Mouse (Mus musculus) neural tube, embryonic 12.5 days (tissue): ENCODE data around the gene Eef2. TPM values are rescaled to one million over a fixed set of nuclear protein-coding genes. Genes with fewer than 3 reads are reported as not detected.
"Not testable (repeated sequence)": the region's sequence is repeated elsewhere in the genome, so short reads cannot be mapped to it uniquely, and the experiment has no call there.

Experiments used
- ATAC-seq: fragments of 200-750 bp; cut with Nextera tagmentation; 2 replicates; pipeline ENCODE4 v1.8.0; 2017; ENCODE audit warnings: low read depth, mild to moderate bottlenecking, moderate TSS enrichment, moderate library complexity; ENCODE audit not compliant: low FRiP score
- H3K27ac ChIP-seq: fragments of 300-500 bp; sonication (generic); 2 replicates; pipeline ENCODE4 v1.5.1; 2016
- H3K27me3 ChIP-seq: fragments of 300-500 bp; sonication (generic); replicated peaks from 2 replicates; pipeline ENCODE4 v1.6.1; 2016; ENCODE audit warnings: mild to moderate bottlenecking
- H3K36me3 ChIP-seq: fragments of 300-500 bp; sonication (generic); 2 replicates; pipeline ENCODE4 v1.6.1; 2016; ENCODE audit warnings: mild to moderate bottlenecking
- H3K4me1 ChIP-seq: fragments of 300-500 bp; sonication (generic); 2 replicates; pipeline ENCODE4 v1.6.1; 2016
- H3K4me2 ChIP-seq: fragments of 300-500 bp; sonication (generic); replicated peaks from 2 replicates; pipeline ENCODE4 v1.6.1; 2016; ENCODE audit warnings: mild to moderate bottlenecking
- H3K4me3 ChIP-seq: fragments of 300-500 bp; sonication (generic); 2 replicates; pipeline ENCODE4 v1.5.1; 2016
- H3K9ac ChIP-seq: fragments of 300-500 bp; sonication (generic); 2 replicates; pipeline ENCODE4 v1.6.1; 2016; ENCODE audit warnings: mild to moderate bottlenecking
- H3K9me3 ChIP-seq: fragments of 300-500 bp; sonication (generic); 2 replicates; pipeline ENCODE4 v1.6.1; 2016; ENCODE audit warnings: mild to moderate bottlenecking
- WGBS: fragments of 180-500 bp; shearing (Covaris S2); methylation state at CpG from one replicate; pipeline ENCODE4 v1.1.7; 2016; 5-methylcytosine and 5-hydroxymethylcytosine counted together
- polyA plus RNA-seq: library from polyadenylated mRNA; unstranded; fragments of >200 nt; fragmentation: Nextera tagmentation; extraction: Ambion mirVana; gene quantifications from 2 replicates; pipeline ENCODE4 v1.2.1, GENCODE M21; 2016

The Eef2 gene
- polyA plus RNA-seq, 1 experiment from 2014 or later: 515 TPM

GRCm38 (mm10) chr10:81198990-81199389 lies 22.6 kb downstream of the Eef2 start:
- no peak overlapping the region for H3K9ac ChIP-seq
- no peak overlapping the region for H3K4me3 ChIP-seq
- H3K36me3 ChIP-seq: no peaks in the 10 kb centered on the region
- no peak overlapping the region for H3K4me2 ChIP-seq
- 85% methylated on average over 6 of the region's 6 CpGs for WGBS
- H3K4me1 ChIP-seq: peaks cover 2% of the 10 kb centered on the region; the same call in 1 of the 2 replicates
- no peak overlapping the region for H3K27ac ChIP-seq
- H3K9me3 ChIP-seq: no peaks in the 10 kb centered on the region
- no peak for ATAC-seq
- peaks cover 39% of the 10 kb centered on the region for H3K27me3 ChIP-seq

GRCm38 (mm10) chr10:81200141-81200540 lies 23.7 kb downstream of the Eef2 start:
- H3K27ac ChIP-seq: no peak overlapping the region
- H3K4me1 ChIP-seq: no peaks in the 10 kb centered on the region
- H3K9me3 ChIP-seq: no peaks in the 10 kb centered on the region
- 85% methylated on average over 13 of the region's 13 CpGs for WGBS
- H3K4me3 ChIP-seq: no peak overlapping the region
- peaks cover 28% of the 10 kb centered on the region for H3K27me3 ChIP-seq
- H3K9ac ChIP-seq: no peak overlapping the region
- H3K36me3 ChIP-seq: peaks cover 3% of the 10 kb centered on the region; the same call in 1 of the 2 replicates
- no peak overlapping the region for H3K4me2 ChIP-seq
- ATAC-seq: no peak

GRCm38 (mm10) chr10:81200605-81201287 lies 24.3 kb downstream of the Eef2 start:
- Histone ChIP-seq H3K9ac (no peak overlapping the region), H3K9me3 (no peaks in the 10 kb centered on the region), H3K36me3 (peaks cover 5% of the 10 kb centered on the region; the same call in 1 of the 2 replicates), H3K4me2 (no peak overlapping the region), H3K27me3 (peaks cover 22% of the 10 kb centered on the region), H3K4me1 (no peaks in the 10 kb centered on the region), H3K27ac (no peak overlapping the region), H3K4me3 (no peak overlapping the region)
- ATAC-seq: no peak
- 78% methylated on average over 20 of the region's 20 CpGs for WGBS

GRCm38 (mm10) chr10:81201807-81202758 lies 25.7 kb downstream of the Eef2 start, which contains the start of gene Nmrk2:
TSS of gene Nmrk2 (minus strand) at chr10:81202051.
- WGBS: 60% methylated on average over 13 of the region's 13 CpGs
- no peak for ATAC-seq
- H3K27ac ChIP-seq: no peak within 1 kb of the TSS
- H3K9ac ChIP-seq: no peak within 1 kb of the TSS
- peaks cover 9% of the 10 kb centered on the region; the same call in 1 of the 2 replicates for H3K27me3 ChIP-seq
- no peak within 1 kb of the TSS for H3K4me2 ChIP-seq
- peaks cover 12% of the 10 kb centered on the region for H3K36me3 ChIP-seq
- no peaks in the 10 kb centered on the region for H3K4me1 ChIP-seq
- H3K4me3 ChIP-seq: no peak within 1 kb of the TSS
- H3K9me3 ChIP-seq: no peaks in the 10 kb centered on the region

- Histone ChIP-seq H3K4me2 (no peak overlapping the region), H3K9me3 (no peaks in the 10 kb centered on the region), H3K27ac (no peak overlapping the region), H3K4me1 (no peaks in the 10 kb centered on the region), H3K4me3 (no peak overlapping the region), H3K9ac (no peak overlapping the region), H3K27me3 (peaks cover 4% of the 10 kb centered on the region; the same call in 1 of the 2 replicates), H3K36me3 (peaks cover 19% of the 10 kb centered on the region)
- 70% methylated on average over 8 of the region's 8 CpGs for WGBS
- ATAC-seq: no peak
These were observed 26.7 kb downstream of the Eef2 start for GRCm38 (mm10) chr10:81202978-81203720.

- no peaks in the 10 kb centered on the region for H3K4me1 ChIP-seq
- no peak overlapping the region for H3K9ac ChIP-seq
- 0 out of 2 replicates have a peak, but pooled peaks have one; percentile 26 for ATAC-seq
- no peak overlapping the region for H3K27ac ChIP-seq
- peaks cover 6% of the 10 kb centered on the region; the same call in 1 of the 2 replicates for H3K27me3 ChIP-seq
- H3K9me3 ChIP-seq: no peaks in the 10 kb centered on the region
- H3K4me2 ChIP-seq: no peak overlapping the region
- WGBS: 69% methylated on average over 4 of the region's 4 CpGs
- peaks cover 26% of the 10 kb centered on the region for H3K36me3 ChIP-seq
- H3K4me3 ChIP-seq: no peak overlapping the region
These were observed 27.7 kb downstream of the Eef2 start for GRCm38 (mm10) chr10:81204137-81204536.

- no peak overlapping the region for H3K4me3 ChIP-seq
- no peak overlapping the region for H3K9ac ChIP-seq
- no peak overlapping the region for H3K27ac ChIP-seq
- H3K4me1 ChIP-seq: no peaks in the 10 kb centered on the region
- no peak for ATAC-seq
- H3K36me3 ChIP-seq: peaks cover 76% of the 10 kb centered on the region
- 0 out of 2 replicates have a peak, but pooled peaks cover 5% of the 10 kb centered on the region for H3K27me3 ChIP-seq
- 96% methylated on average over 5 of the region's 5 CpGs for WGBS
- H3K4me2 ChIP-seq: no peak overlapping the region
- H3K9me3 ChIP-seq: peaks cover 17% of the 10 kb centered on the region
These were observed 33.7 kb downstream of the Eef2 start for GRCm38 (mm10) chr10:81210154-81210553.

GRCm38 (mm10) chr10:81216260-81216659 lies 39.8 kb downstream of the Eef2 start:
- WGBS: 91% methylated on average over 6 of the region's 6 CpGs
- H3K4me2 ChIP-seq: no peak overlapping the region
- no peak overlapping the region for H3K27ac ChIP-seq
- no peaks in the 10 kb centered on the region for H3K4me1 ChIP-seq
- no peak overlapping the region for H3K4me3 ChIP-seq
- peaks cover 7% of the 10 kb centered on the region; the same call in 1 of the 2 replicates for H3K9me3 ChIP-seq
- ATAC-seq: no peak
- peaks cover 72% of the 10 kb centered on the region for H3K36me3 ChIP-seq
- no peaks in the 10 kb centered on the region for H3K27me3 ChIP-seq
- no peak overlapping the region for H3K9ac ChIP-seq

GRCm38 (mm10) chr10:81216810-81217209 lies 40.4 kb downstream of the Eef2 start:
- H3K4me1 ChIP-seq: no peaks in the 10 kb centered on the region
- no peaks in the 10 kb centered on the region for H3K27me3 ChIP-seq
- H3K36me3 ChIP-seq: peaks cover 72% of the 10 kb centered on the region
- H3K9me3 ChIP-seq: peaks cover 7% of the 10 kb centered on the region; the same call in 1 of the 2 replicates
- ATAC-seq: no peak
- H3K27ac ChIP-seq: no peak overlapping the region
- no peak overlapping the region for H3K4me2 ChIP-seq
- WGBS: 88% methylated on average over 6 of the region's 6 CpGs
- H3K4me3 ChIP-seq: no peak overlapping the region
- no peak overlapping the region for H3K9ac ChIP-seq

- H3K4me2 ChIP-seq, ATAC-seq, H3K27ac ChIP-seq, H3K4me3 ChIP-seq, H3K9me3 ChIP-seq, H3K27me3 ChIP-seq, H3K4me1 ChIP-seq, H3K9ac ChIP-seq: not testable (repeated sequence)
- 32% methylated on average over 1 of the region's 1 CpGs for WGBS
- H3K36me3 ChIP-seq: peaks cover 71% of the 10 kb centered on the region
These were observed 40.8 kb downstream of the Eef2 start for GRCm38 (mm10) chr10:81217267-81217666.

GRCm38 (mm10) chr10:81217964-81218363 lies 41.5 kb downstream of the Eef2 start:
- H3K27ac ChIP-seq: no peak overlapping the region
- WGBS: 40% methylated on average over 7 of the region's 7 CpGs
- H3K4me2 ChIP-seq: no peak overlapping the region
- H3K4me3 ChIP-seq: no peak overlapping the region
- no peaks in the 10 kb centered on the region for H3K9me3 ChIP-seq
- no peaks in the 10 kb centered on the region for H3K27me3 ChIP-seq
- H3K9ac ChIP-seq: no peak overlapping the region
- no peak for ATAC-seq
- peaks cover 65% of the 10 kb centered on the region for H3K36me3 ChIP-seq
- H3K4me1 ChIP-seq: no peaks in the 10 kb centered on the region
